Mouse (Mus musculus): ENCODE results near the gene Gabrr1.

GRCm38 (mm10) chr4:33198117-33198516, 65.8 kb downstream of the Gabrr1 start:
- TF ChIP-seq ZNF384 (IDR thresholded peaks at IDR 0.05; ENCODE audit: low read depth, low read length) = peak; percentile 65; the same call in 1 of the 2 replicates
- no peak for TF ChIP-seq ZC3H11A (IDR thresholded peaks at IDR 0.05; ENCODE audit: borderline replicate concordance, low read depth, low read length)
